Mouse (Mus musculus) CH12.LX (cell line): ENCODE data around the gene Cox11.

Source experiments
- BHLHE40 ChIP-seq: IDR thresholded peaks from 2 replicates; pipeline ENCODE4 v1.6.1; 2011; ENCODE audit warnings: mild to moderate bottlenecking, low read depth, low read length, improper control_type of control experiment
- EP300 ChIP-seq: IDR thresholded peaks from 2 replicates; pipeline ENCODE4 v1.6.1; 2011; ENCODE audit warnings: low read length, improper control_type of control experiment
- ETS1 ChIP-seq: conservative IDR thresholded peaks from 2 replicates; pipeline ENCODE4 v1.6.1; 2012; ENCODE audit warnings: low read depth, mild to moderate bottlenecking, inconsistent platforms, low read length, improper control_type of control experiment, moderate library complexity
- GABPA ChIP-seq: IDR thresholded peaks from 2 replicates; pipeline ENCODE4 v1.6.1; 2012; ENCODE audit warnings: low read depth, low read length, improper control_type of control experiment, inconsistent platforms; ENCODE audit not compliant: insufficient replicate concordance
- MAFK ChIP-seq: IDR thresholded peaks from 2 replicates; pipeline ENCODE4 v1.6.1; 2011; ENCODE audit warnings: low read length, improper control_type of control experiment; ENCODE audit not compliant: insufficient replicate concordance

- no peak for TF ChIP-seq BHLHE40
- no peak for TF ChIP-seq ETS1
- TF ChIP-seq MAFK: no peak
- no peak for TF ChIP-seq GABPA
- no peak for TF ChIP-seq EP300
These were observed 40.6 kb downstream of the Cox11 start for GRCm38 (mm10) chr11:90678582-90678981.
